Mouse (Mus musculus) yolk sac, embryonic 10.5 days (tissue): ENCODE results near the gene Gm10283.

Experiments
- DNase-seq: peaks from one replicate; pipeline ENCODE4 v3.0.0-alpha.2; 2017; ENCODE audit warnings: low spot score

The Gm10283 gene

GRCm38 (mm10) chr8:60503098-60503497 is at the start of gene Gm10283:
Gene Gm10283 (minus strand): TSS chr8:60503198.
- peak; percentile 16 for DNase-seq

GRCm38 (mm10) chr8:60534945-60535344 is 31.9 kb upstream of the Gm10283 start:
- DNase-seq = peak; percentile 3

- DNase-seq = no peak
These were observed 15.3 kb upstream of the Gm10283 start for GRCm38 (mm10) chr8:60518286-60518685.

GRCm38 (mm10) chr8:60505653-60506521 is 2.9 kb upstream of the Gm10283 start, which contains the start of gene Aadat:
Gene Aadat (plus strand): TSS chr8:60505932.
- peak; percentile 87 for DNase-seq

GRCm38 (mm10) chr8:60495046-60495445 is 8.0 kb downstream of the Gm10283 start:
- DNase-seq = peak; percentile 31

- no peak for DNase-seq
These were observed 8.4 kb downstream of the Gm10283 start for GRCm38 (mm10) chr8:60494606-60495005.

- no peak for DNase-seq
These were observed 10.5 kb downstream of the Gm10283 start for GRCm38 (mm10) chr8:60492471-60492870.

GRCm38 (mm10) chr8:60491871-60492270 is 11.1 kb downstream of the Gm10283 start:
- DNase-seq = no peak

GRCm38 (mm10) chr8:60490147-60490546 is 12.9 kb downstream of the Gm10283 start:
- DNase-seq = no peak

GRCm38 (mm10) chr8:60466686-60467335 is 36.2 kb downstream of the Gm10283 start:
- peak; percentile 51 for DNase-seq

- no peak for DNase-seq
These were observed 53.7 kb downstream of the Gm10283 start for GRCm38 (mm10) chr8:60449296-60449695.

GRCm38 (mm10) chr8:60444989-60445388 is 58.0 kb downstream of the Gm10283 start:
- DNase-seq = no peak

GRCm38 (mm10) chr8:60438557-60438956 is 64.4 kb downstream of the Gm10283 start:
- no peak for DNase-seq

- no peak for DNase-seq
These were observed 66.1 kb downstream of the Gm10283 start for GRCm38 (mm10) chr8:60436872-60437271.

- no peak for DNase-seq
These were observed 70.3 kb downstream of the Gm10283 start for GRCm38 (mm10) chr8:60432649-60433048.

- DNase-seq = no peak
These were observed 96.6 kb downstream of the Gm10283 start for GRCm38 (mm10) chr8:60406358-60406757.

GRCm38 (mm10) chr8:60404994-60405548 is 97.9 kb downstream of the Gm10283 start:
- DNase-seq = no peak

GRCm38 (mm10) chr8:60393675-60394074 is 109.3 kb downstream of the Gm10283 start:
- no peak for DNase-seq

GRCm38 (mm10) chr8:60386589-60386988 is 116.4 kb downstream of the Gm10283 start:
- DNase-seq = no peak
